Mouse (Mus musculus) G1E (cell line): ENCODE measurements around the gene Brca2.

Experiments
- CTCF ChIP-seq: IDR thresholded peaks from 2 replicates; pipeline ENCODE4 v1.5.1; 2012; ENCODE audit warnings: low read depth, low read length, inconsistent platforms, mixed read lengths
- GATA1 ChIP-seq: IDR thresholded peaks from 2 replicates; pipeline ENCODE4 v1.6.1; 2012; ENCODE audit warnings: borderline replicate concordance, low read length, inconsistent platforms, mixed read lengths
- POLR2AphosphoS5 ChIP-seq: IDR thresholded peaks from 2 replicates; pipeline ENCODE4 v1.6.1; 2012; ENCODE audit warnings: low read depth, low read length, inconsistent platforms; ENCODE audit not compliant: insufficient replicate concordance

DNA sequence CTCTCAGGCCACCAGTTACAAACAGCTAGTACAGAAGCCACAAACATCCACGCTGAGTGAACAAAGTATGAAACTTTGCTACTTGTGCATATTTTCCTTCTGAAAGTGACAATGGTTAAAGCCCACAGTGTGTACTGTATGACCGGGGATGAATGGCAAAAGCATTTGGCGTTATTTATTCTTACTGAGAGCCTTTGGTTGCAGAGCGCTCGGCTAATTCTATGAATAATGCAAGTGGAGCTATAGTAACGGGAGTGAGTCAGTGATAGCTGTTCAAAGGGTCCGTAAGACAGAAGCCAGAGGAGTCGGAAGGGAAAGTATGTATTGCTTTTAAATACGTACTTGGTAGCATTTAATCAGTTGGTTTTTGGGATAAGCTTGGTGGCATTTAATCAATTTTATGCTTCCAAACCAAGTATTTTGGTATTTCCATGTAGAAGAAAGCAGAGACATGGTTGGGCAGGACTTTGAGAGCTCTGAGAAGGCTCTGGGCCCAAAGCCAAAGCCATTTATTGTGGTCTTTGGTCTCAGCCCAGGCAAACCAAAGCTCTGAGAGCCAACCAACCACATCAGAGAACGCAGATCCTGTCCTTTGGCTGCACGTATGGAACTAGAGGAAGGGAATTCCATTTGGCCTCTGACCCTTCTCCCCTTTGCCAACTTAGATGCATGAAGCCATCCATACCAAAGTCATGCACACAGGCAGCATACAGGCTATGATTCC is 48.2 kb downstream of the Brca2 start:
- no peak for TF ChIP-seq CTCF
- no peak for TF ChIP-seq GATA1
- no peak for TF ChIP-seq POLR2AphosphoS5
